10 mouse cellular contexts compared by ENCODE assay signal in the genomic region with DNA sequence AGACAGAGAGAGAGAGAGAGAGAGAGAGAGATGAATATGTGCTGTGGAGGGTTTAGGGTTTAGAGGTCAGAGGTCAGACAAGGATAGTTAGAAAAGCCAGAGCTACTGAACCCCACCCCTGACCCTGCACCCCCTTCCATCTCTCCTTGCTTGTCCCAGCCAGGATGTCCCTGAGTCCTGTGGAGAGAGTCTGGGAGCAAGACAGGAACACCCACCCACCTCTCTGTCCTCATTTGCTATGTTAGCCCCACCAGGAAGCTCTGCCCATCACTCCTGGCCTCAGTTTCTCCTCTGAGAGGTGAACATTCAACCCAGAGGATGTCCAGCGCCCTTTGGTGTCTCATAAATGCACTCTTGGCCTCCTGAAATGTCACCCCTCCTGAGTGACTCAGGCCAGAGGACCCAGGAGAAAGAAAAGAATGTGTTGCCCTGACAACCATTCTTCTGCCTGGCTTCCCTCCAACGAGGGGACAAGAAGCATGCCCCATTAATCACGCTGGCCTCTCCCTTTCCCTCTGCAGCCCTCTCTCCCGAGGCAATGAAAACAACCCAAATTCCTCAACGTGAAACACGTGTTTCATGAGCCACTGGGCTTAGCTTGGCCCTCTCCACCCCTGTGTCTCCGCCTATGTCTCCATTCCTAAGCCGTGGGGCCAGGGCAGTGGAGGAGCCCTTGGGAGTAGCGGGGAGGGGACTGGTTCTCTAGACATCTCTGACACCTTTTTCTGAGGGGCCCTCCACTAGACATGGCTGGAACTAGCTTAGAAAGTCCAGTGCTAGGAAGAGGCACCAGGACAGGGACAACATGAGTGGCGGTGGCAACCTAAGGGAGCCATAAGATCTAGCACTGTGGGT. TPM values are rescaled to one million over a fixed set of nuclear protein-coding genes. Genes with fewer than 3 reads are reported as not detected.
DNase-seq lines count a peak whose midpoint lies in the region; ATAC-seq lines count a peak whose summit lies in the region.
"Had no signal": no experiment of that assay in that cellular context is flagged by ENCODE, and none has a peak within 500 bp of the region (broad histone marks: within the 10 kb centered on the region; RNA-seq: fewer than 3 reads in every experiment).

No protein-coding gene starts in this region.

- ATAC-seq in granulocyte monocyte progenitor cell, adult 5-6 weeks (replicated peaks; ENCODE audit: poor library complexity, severe bottlenecking) = no peak

- peak; percentile 63 for DNase-seq in gastrocnemius, adult 18-20 months (ENCODE audit: low spot score)
- no peak for DNase-seq in gastrocnemius, postnatal 10 days
- peak; percentile 27 for DNase-seq in brain, adult 2 months (ENCODE audit: low read depth, low spot score)
- DNase-seq in heart, adult 8-10 months (ENCODE audit: low spot score) = peak; percentile 38
- peak; percentile 75 for DNase-seq in kidney, adult 18-20 months
- peak; percentile 47 for DNase-seq in lung, postnatal 25 days (ENCODE audit: low spot score)
- DNase-seq in urinary bladder, postnatal 25 days (ENCODE audit: low spot score) = peak; percentile 64

RNA-seq across cellular contexts. Expression of gene Upk3bl, which starts 2.8 kb away (rescaled TPM):
- not detected for total RNA-seq in gastrocnemius, adult 18-20 months (2021)
- not detected for total RNA-seq in gastrocnemius, postnatal 10 days (2021)
- not detected for total RNA-seq in heart, adult 8-10 months (2022)
- total RNA-seq in granulocyte monocyte progenitor cell, adult 5-6 weeks (2014; fragmentation: Nextera tagmentation) = 5.6 TPM in 1 of 2 replicates, not detected in the other
- 1.7 TPM in 1 of 2 replicates, not detected in the other for total RNA-seq in granulocyte monocyte progenitor cell, adult 5-6 weeks (2017)
- total RNA-seq: CH12.LX; heart, adult 2 months had no signal

RNA-seq across cellular contexts. Expression of gene Upk3b, which starts 13.2 kb away (rescaled TPM):
- total RNA-seq in gastrocnemius, adult 18-20 months (2021) = under 1 TPM in 1 of 2 experiments, not detected in 1; 0.07 TPM
- under 1 TPM in 1 of 2 experiments, not detected in 1; 0.14 TPM for total RNA-seq in gastrocnemius, postnatal 10 days (2021)
- 10 to 100 TPM; 13.3 to 26.7 (median 18.2) TPM for total RNA-seq in heart, adult 8-10 months (2022)
- not detected in 2 replicates for total RNA-seq in granulocyte monocyte progenitor cell, adult 5-6 weeks (2014; fragmentation: Nextera tagmentation)
- total RNA-seq in granulocyte monocyte progenitor cell, adult 5-6 weeks (2017) = 0.04 TPM in 1 of 2 replicates, not detected in the other
- total RNA-seq: CH12.LX had no signal

RNA-seq across cellular contexts. Expression of gene Rasa4, which starts 32.3 kb away (rescaled TPM):
- total RNA-seq in gastrocnemius, adult 18-20 months (2021) = 10 to 100 TPM; 32.3 to 34.8 TPM
- total RNA-seq in gastrocnemius, postnatal 10 days (2021) = 10 to 100 TPM; 12.9 to 20.5 TPM
- total RNA-seq in heart, adult 8-10 months (2022) = 1 to 10 TPM; 6.6 to 7.6 (median 6.9) TPM
- total RNA-seq in granulocyte monocyte progenitor cell, adult 5-6 weeks (2014; fragmentation: Nextera tagmentation) = 43.2 and 82.3 TPM in 2 replicates
- total RNA-seq in granulocyte monocyte progenitor cell, adult 5-6 weeks (2017) = 24.8 and 25.0 TPM in 2 replicates

RNA-seq across cellular contexts. Expression of gene Dtx2, which starts 56.9 kb away (rescaled TPM):
- 1 to 10 TPM; 7.4 to 7.6 TPM for total RNA-seq in gastrocnemius, adult 18-20 months (2021)
- 1 to 10 TPM; 7.7 to 9.2 TPM for total RNA-seq in gastrocnemius, postnatal 10 days (2021)
- total RNA-seq in heart, adult 8-10 months (2022) = 1 to 10 TPM; 6.0 to 7.3 (median 6.8) TPM
- 17.1 and 20.2 TPM in 2 replicates for total RNA-seq in granulocyte monocyte progenitor cell, adult 5-6 weeks (2014; fragmentation: Nextera tagmentation)
- total RNA-seq in granulocyte monocyte progenitor cell, adult 5-6 weeks (2017) = 6.4 and 8.1 TPM in 2 replicates

Comparison
In these comparisons a context has a peak if more than half of its experiments do, and no peak if none do; other contexts are left out.
1. RNA of gene Upk3b, which starts 13.2 kb away (total RNA-seq): 13.3 to 26.7 TPM in heart, adult 8-10 months; 0.14 TPM in gastrocnemius, postnatal 10 days, 0.07 TPM in gastrocnemius, adult 18-20 months and 0.04 TPM in granulocyte monocyte progenitor cell, adult 5-6 weeks; every median in the first group is over 10 times any median in the second.